Mouse (Mus musculus) c-Kit-positive CD71-positive TER-119-negative erythroid progenitor cells, embryonic 14.5 days (primary cell): ENCODE data around the gene C330021F23Rik.

Source experiments
- DNase-seq: peaks from one replicate; pipeline ENCODE4 v3.0.0-alpha.2; 2013; ENCODE audit warnings: low read depth

C330021F23Rik gene

DNA sequence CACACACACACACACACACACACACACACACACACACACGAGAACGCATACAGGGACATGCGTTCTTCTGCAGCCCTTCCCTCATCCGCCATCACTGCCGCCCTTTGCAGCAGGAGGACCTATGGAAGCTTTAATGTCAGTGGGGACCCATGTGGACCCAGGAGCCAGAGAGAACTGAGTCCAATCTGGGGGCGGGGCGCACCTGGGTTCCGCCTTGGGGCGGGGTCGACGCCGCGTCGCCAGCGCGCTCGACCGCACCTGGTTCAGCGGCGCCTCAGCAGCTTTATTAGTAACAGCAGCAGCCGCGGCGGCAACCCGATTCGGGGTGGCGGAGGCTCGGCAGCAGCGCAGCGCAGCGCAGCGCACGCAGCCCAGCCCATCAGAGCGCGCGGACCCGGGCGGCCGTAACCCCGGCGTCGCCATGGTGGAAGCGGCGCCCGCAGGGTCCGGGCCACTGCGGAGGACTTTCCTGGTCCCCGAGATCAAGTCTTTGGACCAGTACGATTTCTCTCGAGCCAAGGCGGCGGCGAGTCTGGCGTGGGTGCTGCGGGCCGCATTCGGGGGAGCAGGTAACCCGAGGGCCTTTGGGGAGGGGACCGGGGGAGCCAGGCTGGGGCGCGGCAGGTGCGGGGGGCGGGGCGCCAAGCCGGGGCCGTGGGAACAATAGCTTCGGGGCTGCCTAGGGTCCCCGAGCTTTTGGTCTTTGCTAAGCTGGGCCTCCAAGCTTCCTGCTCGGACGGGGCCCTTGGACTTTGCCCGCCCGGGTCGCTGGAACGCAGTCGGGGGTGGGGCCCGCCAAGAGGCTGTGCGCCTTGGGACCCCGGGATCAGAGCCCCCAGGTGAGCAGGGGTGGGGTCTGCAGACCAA lies 19.8 kb downstream of the C330021F23Rik start:
- peak; percentile 45 for DNase-seq

DNA sequence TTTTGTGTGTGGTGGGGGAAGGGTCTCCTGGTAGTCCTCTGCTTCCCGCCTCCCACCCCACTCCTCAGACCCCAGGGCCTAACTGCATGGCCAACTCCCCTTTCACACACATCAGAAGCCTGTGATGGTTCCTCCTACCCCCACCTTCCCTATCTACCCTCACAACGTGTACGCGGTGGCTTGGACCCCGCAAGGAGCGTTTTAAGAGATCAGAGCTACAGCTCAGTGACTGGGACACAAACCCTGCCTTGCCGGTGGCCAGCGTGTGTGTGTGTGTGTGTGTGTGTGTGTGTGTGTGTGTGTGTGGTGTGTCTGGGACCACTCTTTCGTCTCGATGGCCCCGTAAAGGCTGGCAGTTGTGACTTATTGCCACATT lies 20.5 kb downstream of the C330021F23Rik start:
- DNase-seq = no peak

DNA sequence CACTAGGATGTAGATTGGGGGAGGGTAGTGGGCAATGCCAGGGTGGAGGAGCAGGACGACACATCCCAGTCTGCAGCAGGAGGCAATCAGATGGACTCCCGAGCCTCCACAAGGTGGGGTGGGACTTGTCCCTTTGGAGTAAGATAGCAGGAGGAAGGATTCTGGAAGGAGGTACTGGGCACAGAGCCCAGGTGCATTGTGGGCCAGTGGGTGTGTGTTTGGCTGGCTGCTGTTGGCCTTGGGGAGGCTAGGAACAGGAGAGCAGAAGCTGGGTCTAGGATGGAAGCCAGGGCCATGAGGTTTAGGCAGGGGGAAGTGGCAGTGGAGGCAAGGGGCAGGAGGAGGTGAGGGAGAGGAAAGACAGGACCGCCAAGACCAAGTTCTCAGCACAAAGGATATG lies 25.7 kb downstream of the C330021F23Rik start:
- no peak for DNase-seq

DNA sequence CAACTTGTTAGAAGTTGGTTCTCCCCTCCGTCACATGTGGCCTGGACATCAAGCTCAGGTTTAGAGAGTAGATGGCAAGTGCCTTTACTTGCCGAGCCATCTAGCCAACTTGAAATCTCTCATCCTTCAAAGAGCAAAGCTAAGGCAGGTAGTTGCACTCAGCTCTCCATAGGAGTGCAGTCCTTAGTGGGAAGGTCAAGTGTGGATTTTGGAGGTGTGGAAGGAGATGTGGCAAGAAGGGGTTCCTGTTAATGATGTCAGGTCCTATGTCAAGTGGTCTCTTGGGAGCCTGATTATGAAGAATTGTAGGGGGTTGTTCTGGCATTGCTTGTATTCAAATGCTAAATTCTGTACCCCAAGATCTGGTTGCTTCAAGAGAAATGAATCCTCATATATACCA lies 26.7 kb downstream of the C330021F23Rik start:
- DNase-seq = no peak

DNA sequence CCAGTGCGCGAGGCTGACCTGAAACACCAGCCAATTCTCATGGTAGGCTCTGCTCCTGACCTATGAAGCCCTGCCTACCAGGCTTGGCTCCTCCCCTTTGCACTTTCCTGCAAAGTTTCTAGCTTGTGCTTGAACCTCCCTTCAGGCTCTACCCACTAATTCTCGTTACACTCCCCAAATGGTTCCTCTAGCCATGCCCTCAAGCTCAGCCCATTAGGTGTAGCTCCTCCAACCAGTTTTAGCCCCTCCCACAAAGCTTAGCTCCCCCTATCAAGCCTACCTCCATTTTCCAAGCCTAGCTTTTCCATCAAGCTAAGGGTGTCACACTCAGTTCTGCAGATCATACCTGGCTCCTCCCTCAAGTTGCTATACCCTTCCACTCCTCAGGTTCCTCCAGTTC lies 30.3 kb downstream of the C330021F23Rik start:
- no peak for DNase-seq

DNA sequence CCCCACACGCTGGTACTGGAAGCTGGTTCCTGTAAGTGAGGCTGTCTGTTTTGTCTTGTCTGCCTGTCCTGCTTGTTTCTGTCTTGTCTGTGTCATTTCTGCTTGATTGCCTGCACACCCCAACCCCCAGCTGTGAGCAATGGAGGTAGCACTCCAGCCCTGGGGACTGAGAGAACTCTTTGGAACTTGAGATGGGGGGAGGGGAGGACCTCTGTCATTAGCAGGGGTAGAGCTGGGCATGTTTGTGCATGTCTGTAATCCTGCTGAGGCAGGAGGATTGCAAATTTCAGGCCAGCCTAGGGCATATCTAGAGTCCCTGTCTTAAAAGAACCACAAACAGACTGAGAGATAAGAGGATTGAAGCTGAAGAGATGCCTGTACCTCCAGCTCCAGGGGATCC lies 31.4 kb downstream of the C330021F23Rik start:
- DNase-seq = no peak

DNA sequence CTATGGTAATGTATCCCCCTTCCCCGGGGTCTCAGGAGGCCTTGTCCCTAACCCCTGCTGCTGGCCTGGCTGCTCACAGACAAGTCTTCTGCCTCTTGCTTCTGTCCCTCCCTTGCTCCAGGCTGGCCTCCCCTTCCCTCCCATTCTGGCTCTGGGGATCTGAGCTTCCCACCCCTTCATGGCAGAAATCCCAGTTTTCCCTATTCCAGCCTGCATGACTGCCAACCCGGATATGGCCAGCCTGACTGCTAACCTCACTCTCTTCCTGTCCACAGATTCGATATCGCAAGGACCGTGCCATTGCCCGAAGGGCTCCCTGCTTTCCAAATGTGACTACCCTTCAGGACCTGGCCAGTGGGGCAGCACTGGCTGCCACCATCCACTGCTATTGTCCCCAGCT lies 32.6 kb downstream of the C330021F23Rik start:
- DNase-seq = no peak

DNA sequence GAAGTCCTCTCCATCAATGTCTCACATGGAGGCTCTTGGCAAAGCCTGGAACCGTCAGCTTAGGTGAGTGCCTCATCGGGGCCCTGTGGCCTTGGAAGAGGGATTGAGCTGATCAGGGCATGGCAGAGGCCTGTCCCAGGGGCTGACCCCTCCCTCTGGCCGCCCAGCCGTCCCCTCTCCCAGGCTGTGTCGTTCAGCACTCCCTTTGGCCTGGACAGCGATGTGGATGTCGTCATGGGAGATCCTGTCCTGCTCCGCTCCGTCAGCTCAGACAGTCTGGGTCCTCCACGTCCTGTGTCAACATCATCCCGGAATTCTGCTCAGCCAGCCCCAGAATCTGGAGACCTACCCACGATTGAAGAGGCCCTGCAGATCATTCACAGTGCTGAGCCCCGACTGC lies 35.6 kb downstream of the C330021F23Rik start:
- DNase-seq = no peak

DNA sequence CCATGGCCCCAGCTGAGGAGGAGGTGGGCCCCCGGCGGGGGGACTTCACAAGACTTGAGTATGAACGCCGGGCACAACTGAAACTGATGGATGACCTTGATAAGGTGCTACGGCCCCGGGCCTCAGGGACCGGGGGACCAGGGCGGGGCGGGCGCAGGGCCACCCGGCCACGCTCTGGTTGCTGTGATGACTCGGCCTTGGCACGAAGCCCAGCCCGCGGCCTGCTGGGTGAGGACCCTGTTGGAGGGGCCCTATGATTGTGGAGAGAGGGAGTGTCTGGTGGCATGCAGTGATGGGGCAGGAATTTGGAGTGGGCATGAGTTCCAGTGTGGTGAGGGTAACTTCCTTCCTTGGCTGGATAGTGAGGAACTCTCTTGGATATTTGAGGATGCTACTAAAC lies 38.8 kb downstream of the C330021F23Rik start:
- DNase-seq = no peak

DNA sequence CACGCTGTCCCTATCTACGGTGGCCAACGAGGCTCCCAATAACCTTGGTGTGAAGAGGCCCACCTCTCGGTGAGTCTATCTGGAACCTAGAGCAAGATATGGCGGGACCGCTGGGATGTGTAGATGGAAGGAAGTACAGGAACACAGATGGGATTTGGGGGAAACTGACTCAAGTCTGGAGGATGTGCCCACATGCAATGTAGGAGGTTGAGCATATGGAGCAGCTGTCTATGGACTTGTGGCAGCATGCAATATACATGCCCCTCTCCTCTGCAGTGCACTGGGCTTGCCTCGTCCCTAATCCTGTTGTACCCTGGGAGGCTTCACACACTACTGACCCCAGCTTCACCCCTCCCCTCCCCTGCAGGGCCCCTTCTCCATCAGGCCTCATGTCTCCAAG lies 40.0 kb downstream of the C330021F23Rik start:
- no peak for DNase-seq

DNA sequence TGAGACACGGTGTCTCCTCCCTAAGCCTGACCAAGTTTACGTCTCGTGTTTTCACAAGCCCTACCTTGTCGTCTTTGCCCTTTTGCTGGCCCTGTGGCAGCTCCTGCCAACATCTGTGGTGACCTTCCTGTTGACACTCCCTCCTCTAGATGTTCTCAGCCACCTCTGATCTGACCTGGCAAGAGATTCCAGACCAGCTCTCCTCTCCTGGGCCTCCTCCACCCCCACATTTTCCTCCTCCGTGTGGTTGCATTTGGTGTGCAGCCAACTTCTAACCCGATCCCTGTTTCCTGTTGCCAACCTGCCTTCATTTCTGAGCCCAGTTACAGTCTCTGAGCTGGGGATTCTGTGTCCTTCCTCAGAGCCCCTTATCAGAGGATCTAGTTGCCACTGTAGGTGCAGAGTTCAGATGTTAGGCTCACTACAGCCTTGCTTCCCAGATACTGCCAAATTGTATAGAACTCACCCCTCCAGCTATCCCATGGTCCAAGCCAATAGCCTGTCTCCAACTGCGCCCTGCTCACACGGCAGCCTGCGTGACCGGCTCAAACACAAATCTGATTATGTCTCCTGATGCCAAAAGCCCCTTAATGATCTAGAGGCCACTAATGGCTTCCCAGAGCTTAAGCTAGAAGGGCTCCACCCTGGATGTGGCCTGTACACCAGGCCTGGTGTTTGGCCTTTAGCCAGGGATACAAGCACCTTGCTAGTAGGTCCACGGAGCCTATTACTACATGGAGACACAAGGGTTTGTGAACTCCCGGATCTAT lies 41.4 kb downstream of the C330021F23Rik start:
- no peak for DNase-seq

DNA sequence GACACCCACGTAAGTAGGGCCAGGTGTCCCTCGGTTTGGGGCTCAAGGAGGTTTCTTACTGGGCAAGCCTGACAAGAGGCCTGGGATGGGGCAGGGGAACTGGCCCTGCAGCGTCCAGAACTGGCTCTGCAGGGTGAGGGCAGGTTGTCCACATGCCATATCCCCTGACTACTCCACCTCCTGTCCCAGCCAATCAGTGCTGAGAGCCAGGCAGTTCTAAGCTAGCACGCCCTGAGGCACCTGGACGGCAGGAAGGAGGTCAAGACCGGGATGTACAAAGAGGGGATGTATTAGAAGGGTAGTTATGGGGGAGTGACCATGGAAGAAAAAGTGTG lies 42.0 kb downstream of the C330021F23Rik start:
- DNase-seq = no peak

DNA sequence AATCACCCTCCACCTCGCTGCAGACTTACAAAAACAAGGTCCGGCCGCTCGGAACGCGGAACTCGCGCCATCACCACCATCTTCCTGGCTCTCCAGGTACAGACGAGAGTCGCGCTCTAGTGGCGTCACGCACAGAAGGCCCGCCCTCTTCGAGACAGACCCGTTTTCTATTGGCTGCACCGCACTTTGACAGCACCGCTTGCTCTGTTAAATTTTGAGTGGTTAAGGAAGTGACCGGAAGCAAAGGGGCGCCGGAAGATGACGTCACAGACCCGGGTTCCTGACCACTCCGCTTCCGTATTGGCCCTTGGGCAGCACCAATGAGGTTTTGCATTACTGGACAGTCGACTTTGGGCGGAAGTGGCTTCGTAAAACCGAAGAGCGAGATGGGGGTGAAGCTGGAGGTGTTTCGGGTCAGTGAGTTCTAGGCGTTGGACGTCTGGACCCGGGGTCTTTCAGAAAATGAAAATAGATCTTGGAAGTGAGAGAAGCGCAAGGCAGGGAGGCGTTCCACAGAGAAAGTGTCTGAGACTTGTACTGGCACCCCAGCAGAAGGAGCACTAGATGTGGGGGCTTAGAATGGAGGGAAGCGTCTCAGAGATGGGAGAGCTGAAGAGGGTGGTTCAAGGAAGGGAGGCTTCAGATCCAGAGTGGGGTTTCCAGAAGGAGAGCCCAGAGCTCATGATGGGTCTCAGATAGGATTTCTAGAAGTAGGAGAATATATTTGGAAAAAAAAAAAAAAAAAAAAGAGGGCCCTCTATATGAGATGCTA lies 53.6 kb downstream of the C330021F23Rik start, which contains the start of the genes Xab2 and Pet100:
Xab2 (minus strand) TSS at position 118 of the 772 bp plus-strand sequence.
Pet100 (plus strand) TSS at position 350 of the 772 bp plus-strand sequence.
- DNase-seq = peak; percentile 100

DNA sequence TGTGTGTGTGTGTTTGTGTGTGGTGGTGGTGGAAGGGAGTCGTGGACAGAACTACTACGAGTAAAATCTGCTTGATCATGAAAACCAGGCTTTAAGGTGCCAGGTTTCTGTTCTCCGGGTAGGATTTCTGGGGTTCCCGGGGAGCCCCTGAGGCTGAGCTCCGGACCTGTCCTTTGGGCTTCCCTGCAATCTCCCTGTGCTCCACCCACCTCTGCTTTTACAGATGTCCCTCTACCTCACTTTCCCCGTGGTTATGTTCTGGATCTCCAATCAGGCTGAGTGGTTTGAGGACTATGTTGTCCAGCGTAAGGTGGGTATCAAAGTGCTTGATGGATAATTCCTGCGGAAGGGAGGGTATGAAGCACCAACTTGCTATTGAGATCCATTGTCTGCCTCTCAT lies 54.3 kb downstream of the C330021F23Rik start:
- DNase-seq = no peak

DNA sequence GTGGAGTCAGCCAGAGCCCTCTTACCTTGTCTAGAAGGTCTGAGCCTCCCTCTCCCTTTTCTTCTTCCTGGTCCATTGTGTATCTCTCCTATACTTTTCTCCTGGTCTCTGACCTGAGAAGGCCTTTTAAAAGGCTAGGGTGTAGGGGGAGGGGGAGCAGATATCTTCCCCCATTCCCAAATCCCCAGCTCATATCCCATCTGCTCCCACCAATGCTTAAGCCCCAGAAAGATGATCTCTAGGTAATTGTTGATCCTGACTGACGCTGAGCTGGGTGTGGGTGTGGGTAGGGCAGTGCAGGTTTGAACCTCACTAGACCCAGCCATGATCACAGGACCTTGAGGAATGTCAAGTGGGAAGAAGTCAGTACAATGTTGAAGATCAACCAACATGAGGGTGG lies 57.7 kb downstream of the C330021F23Rik start, which contains the start of gene Pcp2:
Pcp2 (minus strand) TSS at position 101 of the 400 bp plus-strand sequence.
- DNase-seq = no peak

DNA sequence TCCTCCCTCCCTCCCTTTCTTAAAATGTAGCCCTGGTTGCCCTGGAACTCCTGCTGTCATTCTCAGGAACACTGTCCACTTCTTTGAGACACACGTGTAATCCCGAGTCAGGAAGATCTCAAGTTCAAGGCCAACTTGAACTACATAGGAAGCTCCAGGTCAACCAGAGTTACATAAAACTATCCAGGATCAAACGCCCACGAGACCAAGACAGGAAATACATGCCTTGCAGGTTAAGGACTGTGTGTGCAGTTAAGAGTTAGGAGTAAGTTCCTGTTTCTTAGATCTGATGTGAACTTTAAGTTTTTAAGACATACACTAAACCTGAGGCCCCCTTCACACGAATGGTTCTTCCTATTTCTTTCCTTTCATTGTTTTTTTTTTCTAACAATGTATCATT lies 59.2 kb downstream of the C330021F23Rik start:
- DNase-seq = no peak

DNA sequence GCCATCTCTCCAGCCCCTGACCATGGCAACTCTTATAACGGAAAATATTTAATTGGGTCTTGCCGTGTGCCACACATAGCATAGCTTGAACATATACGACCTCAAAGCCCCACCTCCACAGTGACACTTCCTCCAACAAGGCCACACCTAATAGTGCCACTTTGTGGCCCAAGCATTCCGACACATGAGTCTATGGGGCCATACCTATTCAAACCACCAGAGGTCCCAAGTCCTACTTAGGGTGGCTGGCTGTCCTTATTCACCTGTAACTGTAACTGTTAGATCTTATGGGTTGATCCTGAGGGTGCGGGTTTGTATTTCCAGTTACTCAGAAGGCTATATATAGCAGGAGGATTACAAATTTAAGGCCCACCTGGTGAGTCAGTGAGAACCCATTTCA lies 60.2 kb downstream of the C330021F23Rik start:
- DNase-seq = no peak

DNA sequence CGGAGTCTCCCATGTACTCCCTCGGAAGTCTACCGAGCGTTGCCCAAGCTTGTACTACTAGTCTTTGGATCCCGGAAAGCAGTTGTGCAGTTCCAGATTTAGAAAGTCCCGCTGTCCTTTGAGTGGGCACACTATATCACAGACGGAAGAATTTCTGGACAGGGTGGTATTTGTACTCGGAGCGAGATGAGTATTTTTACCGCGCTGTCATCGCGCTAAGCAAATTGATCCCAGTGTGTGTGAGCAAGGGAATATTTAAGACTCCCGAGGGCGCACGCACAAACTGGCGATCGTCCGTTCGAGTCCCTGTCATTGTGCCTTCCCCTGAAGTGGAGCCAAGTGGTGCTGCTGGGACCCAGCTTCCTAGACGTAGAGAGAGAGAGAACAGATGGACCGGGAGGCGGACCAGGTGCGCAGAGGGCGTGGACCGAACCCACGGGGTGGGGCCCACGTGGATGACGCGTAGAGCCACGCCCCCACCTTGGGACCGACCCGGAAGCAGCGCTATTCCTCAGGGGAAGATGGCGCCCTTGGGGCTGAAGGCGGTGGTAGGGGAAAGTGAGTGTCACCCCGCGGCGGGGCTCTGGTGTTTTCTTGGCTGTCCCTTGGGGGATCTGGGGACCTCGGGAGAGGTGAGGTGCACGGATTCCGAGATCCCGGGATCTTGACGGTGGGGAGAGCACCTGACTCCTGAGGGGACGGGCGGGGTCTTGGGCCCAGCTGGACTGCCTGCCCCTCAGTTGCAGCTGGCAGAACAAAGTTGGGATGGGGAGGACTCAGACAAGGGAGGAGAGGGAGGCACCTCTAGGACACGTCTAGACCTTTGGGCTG lies 63.1 kb downstream of the C330021F23Rik start, which contains the start of gene Stxbp2:
Stxbp2 (plus strand) TSS at position 309 of the 831 bp plus-strand sequence.
- peak; percentile 72 for DNase-seq

DNA sequence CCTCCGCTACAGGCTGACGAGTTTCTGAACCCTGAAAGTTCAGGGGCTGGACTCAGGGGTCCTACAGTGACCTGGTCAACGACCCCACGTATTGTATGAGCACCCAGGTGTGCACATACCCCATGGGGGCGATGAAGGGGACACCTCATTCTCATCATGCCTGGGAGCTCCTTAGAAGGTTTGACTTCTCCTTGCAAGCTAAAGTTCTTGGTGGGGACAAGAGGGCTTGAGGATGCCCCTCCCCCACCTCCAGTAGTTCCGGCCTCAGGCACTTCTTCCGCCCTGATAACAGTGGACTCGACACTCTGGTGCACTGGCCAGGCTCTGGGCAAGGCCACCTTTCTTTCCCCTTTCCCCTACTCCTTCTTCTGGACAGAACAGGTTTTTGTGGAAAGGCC lies 63.7 kb downstream of the C330021F23Rik start:
- DNase-seq = no peak
